Mouse (Mus musculus): Measurements from ENCODE around the gene Cdk5r2.

DNA sequence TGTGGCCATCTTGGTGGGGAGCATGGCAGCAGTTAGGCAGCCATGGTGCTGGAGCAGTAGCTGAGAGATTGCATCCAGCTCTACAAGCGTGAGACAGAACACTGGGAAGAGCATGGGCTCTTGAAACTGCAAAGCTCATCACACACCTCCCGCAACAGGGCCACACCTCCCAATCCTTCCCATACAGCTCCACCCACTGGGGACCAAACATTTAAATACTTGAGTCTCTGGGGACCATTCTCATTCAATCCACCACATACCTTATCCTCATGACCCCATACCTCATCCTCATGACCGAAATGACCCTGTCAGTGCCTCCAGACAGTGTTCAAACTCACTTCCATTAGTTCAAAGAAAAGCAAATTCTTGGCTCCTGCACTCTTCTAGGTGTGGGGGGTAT is 21.5 kb upstream of the Cdk5r2 start:
- no peak for TF ChIP-seq FLI1 (IDR thresholded peaks at IDR 0.05; ENCODE audit: low read length)
- TF ChIP-seq GATA1 (IDR thresholded peaks at IDR 0.05; ENCODE audit: borderline replicate concordance, low read length) = no peak
